Mouse (Mus musculus) neural tube, embryonic 13.5 days (tissue): Measurements from ENCODE around the gene Rbfox1. TPM values are rescaled to one million over a fixed set of nuclear protein-coding genes. Genes with fewer than 3 reads are reported as not detected.

Experiments
- ATAC-seq: fragments of 200-750 bp; cut with Nextera tagmentation; 2 replicates; pipeline ENCODE4 v1.8.0; 2017; ENCODE audit warnings: low read depth, mild to moderate bottlenecking, moderate TSS enrichment, moderate library complexity
- H3K27ac ChIP-seq: fragments of 300-500 bp; sonication (generic); replicated peaks from 2 replicates; pipeline ENCODE4 v1.5.1; 2015; ENCODE audit warnings: moderate library complexity, mild to moderate bottlenecking, inconsistent platforms
- H3K27me3 ChIP-seq: fragments of 300-500 bp; sonication (generic); 2 replicates; pipeline ENCODE4 v1.6.1; 2015; ENCODE audit warnings: mild to moderate bottlenecking, inconsistent platforms
- H3K36me3 ChIP-seq: fragments of 300-500 bp; sonication (generic); 2 replicates; pipeline ENCODE4 v1.6.1; 2015; ENCODE audit warnings: mild to moderate bottlenecking, inconsistent platforms
- H3K4me1 ChIP-seq: fragments of 300-500 bp; sonication (generic); replicated peaks from 2 replicates; pipeline ENCODE4 v1.6.1; 2015; ENCODE audit warnings: inconsistent platforms
- H3K4me2 ChIP-seq: fragments of 300-500 bp; sonication (generic); 2 replicates; pipeline ENCODE4 v1.6.1; 2015; ENCODE audit warnings: inconsistent platforms, mild to moderate bottlenecking, moderate library complexity
- H3K4me3 ChIP-seq: fragments of 300-500 bp; sonication (generic); 2 replicates; pipeline ENCODE4 v1.5.1; 2015; ENCODE audit warnings: mild to moderate bottlenecking, inconsistent platforms
- H3K9ac ChIP-seq: fragments of 300-500 bp; sonication (generic); 2 replicates; pipeline ENCODE4 v1.6.1; 2015; ENCODE audit warnings: moderate library complexity, mild to moderate bottlenecking, inconsistent platforms
- H3K9me3 ChIP-seq: fragments of 300-500 bp; sonication (generic); 2 replicates; pipeline ENCODE4 v1.6.1; 2016; ENCODE audit warnings: inconsistent platforms
- WGBS: fragments of 180-500 bp; shearing (Covaris S2); methylation state at CpG from one replicate; pipeline ENCODE4 v1.1.7; 2015; 5-methylcytosine and 5-hydroxymethylcytosine counted together
- polyA plus RNA-seq: library from polyadenylated mRNA; unstranded; fragments of >200 nt; fragmentation: Nextera tagmentation; extraction: Ambion mirVana; gene quantifications from 2 replicates; pipeline ENCODE4 v1.2.1, GENCODE M21; 2015

Gene Rbfox1
- polyA plus RNA-seq, 1 experiment from 2014 or later = 229 TPM

- no peak overlapping the region for H3K4me2 ChIP-seq
- H3K4me1 ChIP-seq = peaks cover 6% of the 10 kb centered on the region; the same call in 1 of the 2 replicates
- no peak overlapping the region for H3K9ac ChIP-seq
- no peaks in the 10 kb centered on the region for H3K27me3 ChIP-seq
- no peaks in the 10 kb centered on the region for H3K9me3 ChIP-seq
- 68% methylated on average over 7 of the region's 7 CpGs for WGBS
- no peaks in the 10 kb centered on the region for H3K36me3 ChIP-seq
- ATAC-seq = no peak
- no peak overlapping the region for H3K4me3 ChIP-seq
- no peak overlapping the region for H3K27ac ChIP-seq
These were observed 1112.7 kb downstream of the Rbfox1 start for GRCm38 (mm10) chr16:6997834-6998233.

- Histone ChIP-seq H3K9me3 (no peaks in the 10 kb centered on the region), H3K4me1 (no peaks in the 10 kb centered on the region), H3K27ac (no peak overlapping the region), H3K4me2 (no peak overlapping the region), H3K9ac (no peak overlapping the region), H3K36me3 (no peaks in the 10 kb centered on the region), H3K4me3 (no peak overlapping the region), H3K27me3 (no peaks in the 10 kb centered on the region)
- 96% methylated on average over 3 of the region's 3 CpGs for WGBS
- ATAC-seq = no peak
These were observed 1119.4 kb downstream of the Rbfox1 start for GRCm38 (mm10) chr16:7004565-7004964.

GRCm38 (mm10) chr16:7005478-7005877 is 1120.3 kb downstream of the Rbfox1 start:
- Histone ChIP-seq H3K27me3 (no peaks in the 10 kb centered on the region), H3K4me1 (no peaks in the 10 kb centered on the region), H3K4me3 (no peak overlapping the region), H3K9me3 (no peaks in the 10 kb centered on the region), H3K9ac (no peak overlapping the region), H3K36me3 (no peaks in the 10 kb centered on the region), H3K4me2 (no peak overlapping the region), H3K27ac (no peak overlapping the region)
- WGBS = 20% methylated on average over 3 of the region's 3 CpGs
- no peak for ATAC-seq

- H3K4me3 ChIP-seq = no peak overlapping the region
- no peaks in the 10 kb centered on the region for H3K36me3 ChIP-seq
- ATAC-seq = no peak
- WGBS = 70% methylated on average over 7 of the region's 7 CpGs
- H3K27me3 ChIP-seq = no peaks in the 10 kb centered on the region
- no peak overlapping the region for H3K27ac ChIP-seq
- 0 out of 2 replicates have a peak, but pooled peaks cover 15% of the 10 kb centered on the region for H3K4me1 ChIP-seq
- H3K9ac ChIP-seq = no peak overlapping the region
- no peaks in the 10 kb centered on the region for H3K9me3 ChIP-seq
- H3K4me2 ChIP-seq = no peak overlapping the region
These were observed 1132.2 kb downstream of the Rbfox1 start for GRCm38 (mm10) chr16:7017310-7017709.

- WGBS = 88% methylated on average over 5 of the region's 5 CpGs
- H3K4me1 ChIP-seq = peaks cover 18% of the 10 kb centered on the region
- no peak for ATAC-seq
These were observed 1149.1 kb downstream of the Rbfox1 start for GRCm38 (mm10) chr16:7034231-7034630.

GRCm38 (mm10) chr16:7036566-7036965 is 1151.4 kb downstream of the Rbfox1 start:
- H3K9ac ChIP-seq = no peak overlapping the region
- no peaks in the 10 kb centered on the region for H3K9me3 ChIP-seq
- H3K4me3 ChIP-seq = no peak overlapping the region
- peaks cover 18% of the 10 kb centered on the region for H3K4me1 ChIP-seq
- no peak overlapping the region for H3K4me2 ChIP-seq
- H3K27me3 ChIP-seq = peaks cover 8% of the 10 kb centered on the region; the same call in 1 of the 2 replicates
- WGBS = 71% methylated on average over 3 of the region's 3 CpGs
- no peak overlapping the region for H3K27ac ChIP-seq
- no peak for ATAC-seq
- no peaks in the 10 kb centered on the region for H3K36me3 ChIP-seq

More at GRCm38 (mm10) chr16:7034231-7034630, 1149.1 kb downstream of the Rbfox1 start:
- Histone ChIP-seq H3K4me2 (no peak overlapping the region), H3K27me3 (peaks cover 8% of the 10 kb centered on the region; the same call in 1 of the 2 replicates), H3K9me3 (no peaks in the 10 kb centered on the region), H3K27ac (no peak overlapping the region), H3K36me3 (no peaks in the 10 kb centered on the region), H3K9ac (no peak overlapping the region), H3K4me3 (no peak overlapping the region)

- ATAC-seq = no peak
- 71% methylated on average over 8 of the region's 8 CpGs for WGBS
These were observed 1151.8 kb downstream of the Rbfox1 start for GRCm38 (mm10) chr16:7036988-7037387.

GRCm38 (mm10) chr16:7038639-7039260 is 1153.6 kb downstream of the Rbfox1 start:
- WGBS = under 1% methylated on average over 18 of the region's 18 CpGs
- Histone ChIP-seq H3K9me3 (no peaks in the 10 kb centered on the region), H3K4me2 (peak overlapping the region; percentile 69), H3K36me3 (no peaks in the 10 kb centered on the region), H3K4me1 (peaks cover 36% of the 10 kb centered on the region), H3K27me3 (peaks cover 8% of the 10 kb centered on the region; the same call in 1 of the 2 replicates), H3K27ac (peak overlapping the region; percentile 95), H3K9ac (peak overlapping the region; percentile 93), H3K4me3 (peak overlapping the region; percentile 56)
- ATAC-seq = peak; percentile 47; the same call in 1 of the 2 replicates

More at GRCm38 (mm10) chr16:7036988-7037387, 1151.8 kb downstream of the Rbfox1 start:
- Histone ChIP-seq H3K9me3 (no peaks in the 10 kb centered on the region), H3K4me1 (peaks cover 21% of the 10 kb centered on the region), H3K4me3 (no peak overlapping the region), H3K36me3 (no peaks in the 10 kb centered on the region), H3K27ac (no peak overlapping the region), H3K4me2 (no peak overlapping the region), H3K9ac (no peak overlapping the region), H3K27me3 (peaks cover 8% of the 10 kb centered on the region; the same call in 1 of the 2 replicates)

GRCm38 (mm10) chr16:7039404-7040367 is 1154.5 kb downstream of the Rbfox1 start:
- WGBS = 1% methylated on average over 29 of the region's 30 CpGs
- Histone ChIP-seq H3K27me3 (peaks cover 8% of the 10 kb centered on the region; the same call in 1 of the 2 replicates), H3K36me3 (no peaks in the 10 kb centered on the region), H3K4me1 (peaks cover 46% of the 10 kb centered on the region), H3K9me3 (no peaks in the 10 kb centered on the region), H3K4me3 (peak overlapping the region; percentile 56), H3K27ac (peak overlapping the region; percentile 95), H3K9ac (peak overlapping the region; percentile 93), H3K4me2 (peak overlapping the region; percentile 69)
- ATAC-seq = peak; percentile 52

- H3K9me3 ChIP-seq = no peaks in the 10 kb centered on the region
- peak overlapping the region; percentile 56 for H3K4me3 ChIP-seq
- H3K9ac ChIP-seq = peak overlapping the region; percentile 93
- H3K36me3 ChIP-seq = no peaks in the 10 kb centered on the region
- WGBS = 27% methylated on average over 6 of the region's 6 CpGs
- H3K4me2 ChIP-seq = peak overlapping the region; percentile 69
- H3K27me3 ChIP-seq = peaks cover 8% of the 10 kb centered on the region; the same call in 1 of the 2 replicates
- peaks cover 56% of the 10 kb centered on the region for H3K4me1 ChIP-seq
- peak overlapping the region; percentile 95 for H3K27ac ChIP-seq
- ATAC-seq = 0 out of 2 replicates have a peak, but pooled peaks have one; percentile 36
These were observed 1155.5 kb downstream of the Rbfox1 start for GRCm38 (mm10) chr16:7040691-7041090.

GRCm38 (mm10) chr16:7047421-7047820 is 1162.3 kb downstream of the Rbfox1 start:
- H3K4me1 ChIP-seq = peaks cover 100% of the 10 kb centered on the region
- ATAC-seq = no peak
- 74% methylated on average over 2 of the region's 2 CpGs for WGBS

More at GRCm38 (mm10) chr16:7047421-7047820, 1162.3 kb downstream of the Rbfox1 start:
- peak overlapping the region; percentile 39; the same call in 1 of the 2 replicates for H3K27ac ChIP-seq
- no peaks in the 10 kb centered on the region for H3K27me3 ChIP-seq
- no peak overlapping the region for H3K4me2 ChIP-seq
- H3K36me3 ChIP-seq = no peaks in the 10 kb centered on the region
- no peak overlapping the region; the same call in 1 of the 2 replicates for H3K9ac ChIP-seq
- H3K4me3 ChIP-seq = no peak overlapping the region
- H3K9me3 ChIP-seq = no peaks in the 10 kb centered on the region
